Mouse (Mus musculus) small intestine, adult 2 months (tissue): ENCODE data around the gene Trp53rkb. TPM values are rescaled to one million over a fixed set of nuclear protein-coding genes. Genes with fewer than 3 reads are reported as not detected.

Experiments used
- H3K27ac ChIP-seq: fragments of 200-500 bp; 2 replicates; pipeline ENCODE4 v1.5.1; 2012; ENCODE audit warnings: low read depth, low read length, control low read depth, inconsistent platforms; ENCODE audit not compliant: insufficient read depth
- H3K27me3 ChIP-seq: fragments of 200-500 bp; 2 replicates; pipeline ENCODE4 v1.6.1; 2012; ENCODE audit warnings: mild to moderate bottlenecking, moderate library complexity, low read length, inconsistent platforms; ENCODE audit not compliant: control insufficient read depth, insufficient read depth
- H3K36me3 ChIP-seq: fragments of 200-500 bp; 2 replicates; pipeline ENCODE4 v1.6.1; 2012; ENCODE audit warnings: mild to moderate bottlenecking, low read length, control low read depth, inconsistent platforms; ENCODE audit not compliant: control insufficient read depth, insufficient read depth
- H3K4me1 ChIP-seq: fragments of 200-500 bp; 2 replicates; pipeline ENCODE4 v1.6.1; 2012; ENCODE audit warnings: low read length, inconsistent platforms, mixed read lengths; ENCODE audit not compliant: control insufficient read depth, insufficient read depth, insufficient read length
- H3K4me3 ChIP-seq: fragments of 200-500 bp; 2 replicates; pipeline ENCODE4 v1.5.1; 2012; ENCODE audit warnings: low read depth, mild to moderate bottlenecking, control low read depth, inconsistent platforms, low read length, moderate library complexity
- CTCF ChIP-seq: fragments of 200-500 bp; IDR thresholded peaks from 2 replicates; pipeline ENCODE4 v1.5.1; 2012; ENCODE audit warnings: low read depth, mild to moderate bottlenecking, control low read depth, inconsistent platforms, low read length, moderate library complexity, mixed read lengths; ENCODE audit not compliant: insufficient replicate concordance, insufficient read length; ENCODE audit errors: extremely low read depth
- POLR2A ChIP-seq: fragments of 200-500 bp; IDR thresholded peaks from 2 replicates; pipeline ENCODE4 v1.6.1; 2012; ENCODE audit warnings: low read depth, mild to moderate bottlenecking, control low read depth, inconsistent platforms, low read length, moderate library complexity
- WGBS: fragments of 180-500 bp; shearing (Covaris S2); methylation state at CpG from one replicate; pipeline ENCODE4 v1.1.7; 2018; 5-methylcytosine and 5-hydroxymethylcytosine counted together
- polyA plus RNA-seq: library from polyadenylated mRNA; depleted of rRNA; stranded (reverse); fragments of >200 nt; gene quantifications from 2 replicates; pipeline ENCODE4 v1.2.3, GENCODE M21; 2012

Trp53rkb gene
- polyA plus RNA-seq, 1 experiment, result 2.8 TPM

- no peaks in the 10 kb centered on the region for H3K36me3 ChIP-seq
- H3K4me3 ChIP-seq, result no peak overlapping the region
- no peaks in the 10 kb centered on the region for H3K4me1 ChIP-seq
- TF ChIP-seq POLR2A (no peak), CTCF (no peak)
- no peak overlapping the region for H3K27ac ChIP-seq
- H3K27me3 ChIP-seq, result no peaks in the 10 kb centered on the region
- 81% methylated on average over 7 of the region's 7 CpGs for WGBS
These were observed 37.6 kb upstream of the Trp53rkb start for GRCm38 (mm10) chr2:166754760-166755159.

DNA sequence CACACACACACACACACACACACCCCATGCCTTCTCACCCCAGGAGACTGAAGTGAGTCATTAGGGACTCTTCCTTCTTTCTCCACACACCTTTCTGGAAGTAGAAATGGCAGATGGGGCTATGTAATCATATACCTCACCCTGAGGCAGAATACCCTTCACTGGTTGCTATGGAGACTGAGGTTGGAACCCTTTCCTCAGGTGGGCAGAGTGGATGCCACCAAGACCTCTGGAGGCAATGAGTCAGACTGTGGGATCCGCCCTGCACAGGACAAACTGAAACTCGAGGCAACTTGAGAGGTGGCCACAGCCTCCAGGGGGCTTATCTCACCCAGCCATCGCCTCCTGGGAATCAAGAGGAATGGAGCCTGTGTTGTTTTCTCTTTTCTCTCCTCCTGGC is 34.4 kb upstream of the Trp53rkb start:
- TF ChIP-seq CTCF (no peak), POLR2A (no peak)
- no peaks in the 10 kb centered on the region for H3K4me1 ChIP-seq
- H3K4me3 ChIP-seq, result no peak overlapping the region
- 15% methylated on average over 3 of the region's 3 CpGs for WGBS
- H3K36me3 ChIP-seq, result no peaks in the 10 kb centered on the region
- H3K27me3 ChIP-seq, result no peaks in the 10 kb centered on the region
- H3K27ac ChIP-seq, result no peak overlapping the region

GRCm38 (mm10) chr2:166764051-166764450 is 28.3 kb upstream of the Trp53rkb start:
- no peak overlapping the region for H3K4me3 ChIP-seq
- no peaks in the 10 kb centered on the region for H3K27me3 ChIP-seq
- no peaks in the 10 kb centered on the region for H3K36me3 ChIP-seq
- TF ChIP-seq CTCF, result no peak
- H3K27ac ChIP-seq, result no peak overlapping the region
- WGBS, result 55% methylated on average over 5 of the region's 5 CpGs
- no peaks in the 10 kb centered on the region for H3K4me1 ChIP-seq

GRCm38 (mm10) chr2:166767591-166767990 is 24.7 kb upstream of the Trp53rkb start:
- Histone ChIP-seq H3K4me1 (no peaks in the 10 kb centered on the region), H3K27me3 (no peaks in the 10 kb centered on the region), H3K36me3 (no peaks in the 10 kb centered on the region), H3K27ac (no peak overlapping the region), H3K4me3 (no peak overlapping the region)
- TF ChIP-seq CTCF, result no peak
- TF ChIP-seq POLR2A, result no peak
- WGBS, result 60% methylated on average over 9 of the region's 9 CpGs

- H3K4me3 ChIP-seq, result no peak overlapping the region
- WGBS, result 29% methylated on average over 11 of the region's 11 CpGs
- no peaks in the 10 kb centered on the region for H3K4me1 ChIP-seq
- no peaks in the 10 kb centered on the region for H3K36me3 ChIP-seq
- 0 out of 2 replicates have a peak overlapping the region, but pooled peaks have one; percentile 46 for H3K27ac ChIP-seq
- H3K27me3 ChIP-seq, result no peaks in the 10 kb centered on the region
- no peak for TF ChIP-seq POLR2A
- no peak for TF ChIP-seq CTCF
These were observed 20.9 kb upstream of the Trp53rkb start for GRCm38 (mm10) chr2:166771396-166771795.

DNA sequence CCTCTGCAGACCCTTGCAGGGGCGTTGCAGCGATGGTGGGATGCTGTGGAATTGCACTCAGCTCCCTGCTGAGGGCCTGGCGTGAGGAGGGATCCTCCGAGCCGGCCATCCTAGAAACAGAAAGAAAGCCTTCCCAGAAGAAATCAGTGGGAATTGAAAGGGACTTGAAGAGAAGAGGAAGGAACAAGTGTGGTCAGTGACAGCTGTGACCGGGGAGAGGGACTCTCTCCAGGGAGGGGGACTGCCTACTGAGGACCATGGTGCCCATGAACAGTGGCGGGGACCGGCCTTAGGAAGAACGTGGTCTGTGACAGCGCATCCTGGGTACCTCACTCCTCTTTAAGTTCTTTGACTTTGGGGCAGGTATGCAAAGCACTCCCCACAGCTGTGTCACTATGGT is 18.7 kb upstream of the Trp53rkb start:
- WGBS, result 77% methylated on average over 10 of the region's 10 CpGs
- no peak overlapping the region for H3K27ac ChIP-seq

GRCm38 (mm10) chr2:166774275-166774674 is 18.1 kb upstream of the Trp53rkb start:
- TF ChIP-seq CTCF (no peak), POLR2A (no peak)
- WGBS, result 86% methylated on average over 10 of the region's 10 CpGs
- H3K4me3 ChIP-seq, result no peak overlapping the region

More for the DNA sequence above, 18.7 kb upstream of the Trp53rkb start:
- Histone ChIP-seq H3K27me3 (no peaks in the 10 kb centered on the region), H3K36me3 (no peaks in the 10 kb centered on the region), H3K4me1 (no peaks in the 10 kb centered on the region), H3K4me3 (no peak overlapping the region)
- no peak for TF ChIP-seq CTCF
- TF ChIP-seq POLR2A, result no peak

More at GRCm38 (mm10) chr2:166774275-166774674, 18.1 kb upstream of the Trp53rkb start:
- Histone ChIP-seq H3K36me3 (no peaks in the 10 kb centered on the region), H3K27me3 (no peaks in the 10 kb centered on the region), H3K27ac (no peak overlapping the region), H3K4me1 (no peaks in the 10 kb centered on the region)
